Mouse (Mus musculus): ENCODE results near the gene Slc10a1. TPM values are rescaled to one million over a fixed set of nuclear protein-coding genes. Genes with fewer than 3 reads are reported as not detected.

Slc10a1 gene
- total and polyA plus RNA-seq, 3 experiments: 0.12 to 0.18 TPM; not detected in 1

DNA sequence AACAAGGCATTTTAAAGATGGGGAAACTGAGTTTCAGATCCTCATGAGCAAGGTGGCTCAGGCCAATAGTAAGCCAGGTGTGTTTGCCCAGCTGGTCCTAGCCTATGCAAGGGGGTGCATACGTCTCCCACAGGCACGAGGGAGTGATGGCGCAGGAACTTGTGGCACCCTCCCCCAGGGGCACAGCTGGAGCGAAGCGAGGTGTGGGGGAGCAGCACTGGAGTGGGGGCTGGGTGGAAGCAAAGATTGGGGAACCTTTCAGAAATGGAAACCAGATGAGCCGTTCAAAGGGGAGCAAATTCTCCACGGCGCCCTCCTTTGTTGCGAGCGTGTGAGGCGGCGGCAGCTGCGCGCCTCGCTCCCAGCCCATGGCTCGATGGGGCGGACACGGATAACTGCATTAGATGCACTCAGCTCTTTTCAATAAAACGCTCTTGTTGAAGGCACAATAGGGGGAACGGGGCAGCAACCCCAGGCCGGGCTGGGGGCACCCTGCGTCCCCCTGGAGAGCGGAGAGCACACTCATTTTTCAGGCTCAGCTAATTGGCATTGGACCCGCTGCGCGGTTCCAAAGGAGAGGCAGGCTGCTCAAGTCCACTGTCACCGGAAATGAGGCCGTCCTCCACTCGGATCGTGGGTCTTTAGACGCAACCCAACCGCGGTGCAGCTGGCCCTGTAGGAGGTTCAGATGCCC, 30.2 kb upstream of the Slc10a1 start:
- no peak for DNase-seq (ENCODE audit: low read depth, low spot score)

GRCm38 (mm10) chr12:80997652-80998051, 29.1 kb upstream of the Slc10a1 start:
- Histone ChIP-seq H3K4me3 (ENCODE audit: control insufficient read depth in 1 of 2, insufficient read depth in 1 of 2, low read depth in 2 of 2, low read length in 2 of 2) (no peak overlapping the region), H3K36me3 (ENCODE audit: control insufficient read depth in 1 of 2, insufficient read depth in 2 of 2, low read length in 2 of 2) (0 out of 4 replicates have a peak, but pooled peaks cover 0 to 2% of the 10 kb centered on the region in 2 experiments), H3K9me3 (replicated peaks; ENCODE audit: insufficient read depth, low read length) (no peaks in the 10 kb centered on the region), H3K9ac (ENCODE audit: control insufficient read depth, low read depth, low read length, poor library complexity, severe bottlenecking) (no peak overlapping the region), H3K79me2 (ENCODE audit: control insufficient read depth, insufficient read depth, low read length, poor library complexity) (no peaks in the 10 kb centered on the region), H3K27me3 (ENCODE audit: control insufficient read depth in 1 of 2, insufficient read depth in 2 of 2, low read length in 2 of 2) (peaks cover 2 to 3% of the 10 kb centered on the region in 2 experiments; a peak in 3 of 4 replicates), H3K27ac (ENCODE audit: control insufficient read depth, low read depth, low read length) (no peak overlapping the region), H3K4me1 (ENCODE audit: control insufficient read depth in 1 of 2, insufficient read depth in 2 of 2, low read length in 2 of 2) (peaks cover 2 to 7% of the 10 kb centered on the region in 2 experiments; a peak in 2 of 4 replicates)
- DNase-seq (ENCODE audit: low read depth, low spot score): no peak
- TF ChIP-seq KAT2A (conservative IDR thresholded peaks at IDR 0.05; ENCODE audit: low read depth, low read length) (no peak), JUND (IDR thresholded peaks at IDR 0.05; ENCODE audit: low read depth, low read length) (no peak), RCOR1 (IDR thresholded peaks at IDR 0.05; ENCODE audit: low read depth, low read length) (no peak), MYB (IDR thresholded peaks at IDR 0.05; ENCODE audit: low read depth, low read length) (no peak), MYC (IDR thresholded peaks at IDR 0.05; ENCODE audit: low read depth, low read length) (no peak), ELF1 (IDR thresholded peaks at IDR 0.05; ENCODE audit: low read depth, low read length) (no peak), USF1 (IDR thresholded peaks at IDR 0.05; ENCODE audit: low read depth, low read length) (no peak), POLR2AphosphoS5 (IDR thresholded peaks at IDR 0.05; ENCODE audit: borderline replicate concordance, low read depth, low read length) (no peak), MAZ (IDR thresholded peaks at IDR 0.05; ENCODE audit: low read depth, low read length) (no peak), ZC3H11A (IDR thresholded peaks at IDR 0.05; ENCODE audit: low read depth, low read length) (no peak), TAL1 (IDR thresholded peaks at IDR 0.05; ENCODE audit: low read length) (no peak), ZNF384 (IDR thresholded peaks at IDR 0.05; ENCODE audit: low read depth, low read length) (no peak), MXI1 (IDR thresholded peaks at IDR 0.05; ENCODE audit: low read depth, low read length) (no peak), USF2 (IDR thresholded peaks at IDR 0.05; ENCODE audit: borderline replicate concordance in 1 of 2, insufficient read depth in 1 of 2, low read depth in 1 of 2, low read length in 2 of 2) (no peak), HCFC1 (IDR thresholded peaks at IDR 0.05; ENCODE audit: low read depth, low read length) (no peak), E2F4 (IDR thresholded peaks at IDR 0.05; ENCODE audit: borderline replicate concordance, low read depth, low read length) (no peak), TCF12 (IDR thresholded peaks at IDR 0.05; ENCODE audit: low read depth, low read length) (no peak)

More for the DNA sequence above, 30.2 kb upstream of the Slc10a1 start:
- Histone ChIP-seq H3K27ac (ENCODE audit: control insufficient read depth, low read depth, low read length) (no peak overlapping the region), H3K79me2 (ENCODE audit: control insufficient read depth, insufficient read depth, low read length, poor library complexity) (no peaks in the 10 kb centered on the region), H3K9ac (ENCODE audit: control insufficient read depth, low read depth, low read length, poor library complexity, severe bottlenecking) (no peak overlapping the region), H3K27me3 (ENCODE audit: control insufficient read depth in 1 of 2, insufficient read depth in 2 of 2, low read length in 2 of 2) (peaks cover 2 to 3% of the 10 kb centered on the region in 2 experiments; a peak in 3 of 4 replicates), H3K4me1 (ENCODE audit: control insufficient read depth in 1 of 2, insufficient read depth in 2 of 2, low read length in 2 of 2) (peaks cover 2 to 7% of the 10 kb centered on the region in 2 experiments; a peak in 2 of 4 replicates), H3K36me3 (ENCODE audit: control insufficient read depth in 1 of 2, insufficient read depth in 2 of 2, low read length in 2 of 2) (0 out of 4 replicates have a peak, but pooled peaks cover 0 to 2% of the 10 kb centered on the region in 2 experiments), H3K9me3 (replicated peaks; ENCODE audit: insufficient read depth, low read length) (no peaks in the 10 kb centered on the region), H3K4me3 (ENCODE audit: control insufficient read depth in 1 of 2, insufficient read depth in 1 of 2, low read depth in 2 of 2, low read length in 2 of 2) (no peak overlapping the region)
- TF ChIP-seq UBTF (IDR thresholded peaks at IDR 0.05; ENCODE audit: borderline replicate concordance, insufficient read depth, low read depth, low read length): no peak
- no peak for TF ChIP-seq NELFE (IDR thresholded peaks at IDR 0.05; ENCODE audit: low read depth, low read length)
- TF ChIP-seq POLR2A (IDR thresholded peaks at IDR 0.05; ENCODE audit: control insufficient read depth in 1 of 2, insufficient read depth in 1 of 2, low read depth in 1 of 2, low read length in 2 of 2, poor library complexity in 1 of 2): no peak
- TF ChIP-seq GATA1 (IDR thresholded peaks at IDR 0.05; ENCODE audit: low read depth, low read length): no peak
- TF ChIP-seq SMC3 (IDR thresholded peaks at IDR 0.05; ENCODE audit: low read depth, low read length): no peak
- no peak for TF ChIP-seq CHD1 (IDR thresholded peaks at IDR 0.05; ENCODE audit: low read depth, low read length)
- no peak for TF ChIP-seq JUND (IDR thresholded peaks at IDR 0.05; ENCODE audit: low read depth, low read length)
- TF ChIP-seq USF2 (IDR thresholded peaks at IDR 0.05; ENCODE audit: borderline replicate concordance in 1 of 2, insufficient read depth in 1 of 2, low read depth in 1 of 2, low read length in 2 of 2): no peak
- TF ChIP-seq ZMIZ1 (IDR thresholded peaks at IDR 0.05; ENCODE audit: low read depth, low read length): no peak
- TF ChIP-seq CHD2 (IDR thresholded peaks at IDR 0.05; ENCODE audit: low read length): no peak
- no peak for TF ChIP-seq CTCF (IDR thresholded peaks at IDR 0.05 in 2 of 3, conservative IDR thresholded peaks at IDR 0.05 in 1 of 3; ENCODE audit: control insufficient read depth in 1 of 3, insufficient read depth in 1 of 3, low read depth in 2 of 3, low read length in 3 of 3, poor library complexity in 1 of 3, severe bottlenecking in 1 of 3)
- TF ChIP-seq POLR2AphosphoS2 (IDR thresholded peaks at IDR 0.05; ENCODE audit: low read length): no peak
- TF ChIP-seq RAD21 (IDR thresholded peaks at IDR 0.05; ENCODE audit: low read depth, low read length): no peak
- TF ChIP-seq BHLHE40 (IDR thresholded peaks at IDR 0.05; ENCODE audit: borderline replicate concordance, low read depth, low read length): no peak
- TF ChIP-seq EP300 (IDR thresholded peaks at IDR 0.05; ENCODE audit: low read depth in 1 of 2, low read length in 2 of 2): no peak
- TF ChIP-seq MAFK (IDR thresholded peaks at IDR 0.05; ENCODE audit: borderline replicate concordance, low read depth, low read length): no peak
- TF ChIP-seq ZKSCAN1 (IDR thresholded peaks at IDR 0.05; ENCODE audit: low read depth, low read length): no peak

Data from MEL (cell line).